Mouse (Mus musculus) liver, postnatal 0 days (tissue): ENCODE measurements at regions not wholly inside any gene's neighbourhood (a gene's known extent, or its start where the extent isn't known, plus 50 kb on each side); places are given as distances from the start of the nearest gene placed in this dataset.

Source experiments
- CTCF ChIP-seq: sonication (generic); IDR thresholded peaks from 2 replicates; pipeline ENCODE4 v1.5.1; 2016; ENCODE audit warnings: antibody characterized with exemption, low read depth
- EP300 ChIP-seq: IDR thresholded peaks from 2 replicates; pipeline ENCODE4 v1.6.1; 2016; ENCODE audit warnings: antibody characterized with exemption, low read depth, mild to moderate bottlenecking

DNA sequence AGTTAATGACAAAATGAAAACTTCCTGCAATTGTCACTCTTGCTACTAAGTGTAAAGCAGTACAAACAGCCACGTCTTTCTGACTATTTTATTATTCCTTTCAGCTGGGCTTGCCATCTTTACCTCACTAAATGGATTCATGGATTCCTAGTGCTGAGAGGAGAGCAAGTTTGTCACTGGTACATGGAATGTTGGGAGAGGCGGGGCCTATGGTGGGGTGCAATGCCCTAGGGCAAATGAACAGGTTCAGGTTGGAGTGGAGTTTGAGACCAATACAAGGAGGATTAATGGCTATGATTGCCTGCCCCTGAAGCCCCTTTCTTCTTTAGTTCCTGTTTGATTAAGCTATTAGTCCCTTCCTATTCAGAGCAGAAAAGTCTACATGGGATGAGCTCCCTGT lies 232.9 kb upstream of the Lyplal1 start:
- TF ChIP-seq CTCF: no peak
- no peak for TF ChIP-seq EP300
